Mouse (Mus musculus) central nervous system, embryonic 11.5 days (tissue): Measurements from ENCODE around the gene Prrc2a. TPM values are rescaled to one million over a fixed set of nuclear protein-coding genes. Genes with fewer than 3 reads are reported as not detected.

Experiments
- polyA plus RNA-seq: library from polyadenylated mRNA; depleted of rRNA; stranded (reverse); fragments of >200 nt; gene quantifications from 2 replicates; pipeline ENCODE4 v1.2.3, GENCODE M21; 2012; rRNA removed

Gene Prrc2a
- polyA plus RNA-seq = 320 and 416 TPM in 2 replicates

GRCm38 (mm10) chr17:35164568-35165450 is at the start of gene Prrc2a:
TSS of gene Prrc2a (minus strand) at chr17:35164897.

GRCm38 (mm10) chr17:35204494-35205379 is 40.0 kb upstream of the Prrc2a start, which contains the start of gene Lta:
TSS of gene Lta (minus strand) at chr17:35205351.

GRCm38 (mm10) chr17:35201787-35202186 is 37.1 kb upstream of the Prrc2a start, which contains the start of gene Tnf:
TSS of gene Tnf (minus strand) at chr17:35202007.

GRCm38 (mm10) chr17:35193881-35194843 is 29.5 kb upstream of the Prrc2a start, which contains the start of gene Ltb:
TSS of gene Ltb (plus strand) at chr17:35194439.

GRCm38 (mm10) chr17:35187959-35188610 is 23.4 kb upstream of the Prrc2a start, which contains the start of gene Lst1:
TSS of gene Lst1 (minus strand) at chr17:35188439.

GRCm38 (mm10) chr17:35175968-35176367 is 11.3 kb upstream of the Prrc2a start, which contains the start of gene Aif1:
TSS of gene Aif1 (minus strand) at chr17:35176068.

GRCm38 (mm10) chr17:35134801-35135590 is 29.7 kb downstream of the Prrc2a start, which contains the start of gene Bag6:
TSS of gene Bag6 (plus strand) at chr17:35135178.

GRCm38 (mm10) chr17:35131500-35132173 is 33.1 kb downstream of the Prrc2a start, which contains the start of gene Apom:
TSS of gene Apom (minus strand) at chr17:35132050.

GRCm38 (mm10) chr17:35126206-35126611 is 38.5 kb downstream of the Prrc2a start, which contains the start of gene D17H6S53E:
TSS of gene D17H6S53E (plus strand) at chr17:35126373.

GRCm38 (mm10) chr17:35121871-35122303 is 42.8 kb downstream of the Prrc2a start, which contains the start of gene Csnk2b:
TSS of gene Csnk2b (minus strand) at chr17:35122053.

GRCm38 (mm10) chr17:35121143-35121799 is 43.4 kb downstream of the Prrc2a start, which contains the start of gene Gpank1:
TSS of gene Gpank1 (plus strand) at chr17:35121455.

GRCm38 (mm10) chr17:35115046-35116019 is 49.4 kb downstream of the Prrc2a start, which contains the start of gene Ly6g5b:
TSS of gene Ly6g5b (minus strand) at chr17:35115428.

GRCm38 (mm10) chr17:35108097-35108496 is 56.6 kb downstream of the Prrc2a start, which contains the start of gene Ly6g5c:
TSS of gene Ly6g5c (plus strand) at chr17:35108279.

